Mouse (Mus musculus) heart, embryonic 14.5 days (tissue): ENCODE data around the gene Stx4a. TPM values are rescaled to one million over a fixed set of nuclear protein-coding genes. Genes with fewer than 3 reads are reported as not detected.

Experiments
- ATAC-seq: fragments of 200-750 bp; cut with Nextera tagmentation; 2 replicates; pipeline ENCODE4 v1.8.0; 2017; ENCODE audit warnings: low read depth, moderate TSS enrichment; ENCODE audit not compliant: insufficient number of reproducible peaks, insufficient read depth, low FRiP score
- H3K27ac ChIP-seq, 2 experiments: fragments of 200-500 bp in 1 of 2; fragments of 300-500 bp in 1 of 2; sonication (generic) in 1 of 2; replicated peaks in 1 of 2; 2 replicates each; pipeline ENCODE4 v1.5.1; 2012 to 2014; ENCODE audit warnings: low read depth in 2 of 2, low read length in 2 of 2, control low read depth in 1 of 2, mild to moderate bottlenecking in 1 of 2, mixed read lengths in 1 of 2; ENCODE audit not compliant: control insufficient read depth in 1 of 2, insufficient read depth in 1 of 2
- H3K27me3 ChIP-seq: fragments of 300-500 bp; sonication (generic); 2 replicates; pipeline ENCODE4 v1.6.1; 2014; ENCODE audit warnings: mild to moderate bottlenecking, low read length, control low read depth; ENCODE audit not compliant: control insufficient read depth, insufficient read depth
- H3K36me3 ChIP-seq: fragments of 300-500 bp; sonication (generic); 2 replicates; pipeline ENCODE4 v1.6.1; 2014; ENCODE audit warnings: mild to moderate bottlenecking, control low read depth, low read length, mixed read lengths; ENCODE audit not compliant: control insufficient read depth, insufficient read depth
- H3K4me1 ChIP-seq, 2 experiments: fragments of 200-500 bp in 1 of 2; fragments of 300-500 bp in 1 of 2; sonication (generic) in 1 of 2; 2 replicates each; pipeline ENCODE4 v1.6.1; 2012 to 2014; ENCODE audit warnings: low read length in 2 of 2, control low read depth in 1 of 2, mixed read lengths in 1 of 2; ENCODE audit not compliant: control insufficient read depth in 2 of 2, insufficient read depth in 2 of 2
- H3K4me2 ChIP-seq: fragments of 300-500 bp; sonication (generic); 2 replicates; pipeline ENCODE4 v1.6.1; 2014; ENCODE audit warnings: mild to moderate bottlenecking, low read length
- H3K4me3 ChIP-seq, 2 experiments: fragments of 200-500 bp in 1 of 2; fragments of 300-500 bp in 1 of 2; sonication (generic) in 1 of 2; 2 replicates each; pipeline ENCODE4 v1.5.1; 2012 to 2014; ENCODE audit warnings: low read length in 2 of 2, mild to moderate bottlenecking in 2 of 2, control low read depth in 1 of 2, low read depth in 1 of 2, moderate library complexity in 1 of 2; ENCODE audit not compliant: control insufficient read depth in 1 of 2, insufficient read depth in 1 of 2
- H3K9ac ChIP-seq: fragments of 300-500 bp; sonication (generic); 2 replicates; pipeline ENCODE4 v1.6.1; 2014; ENCODE audit warnings: mild to moderate bottlenecking, low read length
- H3K9me3 ChIP-seq: fragments of 300-500 bp; sonication (generic); 2 replicates; pipeline ENCODE4 v1.6.1; 2016; ENCODE audit warnings: low read length, control low read depth; ENCODE audit not compliant: control insufficient read depth
- WGBS: fragments of 180-500 bp; shearing (Covaris S2); extraction: QIAGEN DNeasy Blood & Tissue Kit; methylation state at CpG from one replicate; pipeline ENCODE4 v1.1.7; 2014; 5-methylcytosine and 5-hydroxymethylcytosine counted together
- polyA plus RNA-seq: library from polyadenylated mRNA; unstranded; fragments of >200 nt; fragmentation: Nextera tagmentation; extraction: Ambion mirVana; gene quantifications from 2 replicates; pipeline ENCODE4 v1.2.1, GENCODE M21; 2014

Gene Stx4a
- polyA plus RNA-seq, 1 experiment from 2014 or later = 28.8 TPM

DNA sequence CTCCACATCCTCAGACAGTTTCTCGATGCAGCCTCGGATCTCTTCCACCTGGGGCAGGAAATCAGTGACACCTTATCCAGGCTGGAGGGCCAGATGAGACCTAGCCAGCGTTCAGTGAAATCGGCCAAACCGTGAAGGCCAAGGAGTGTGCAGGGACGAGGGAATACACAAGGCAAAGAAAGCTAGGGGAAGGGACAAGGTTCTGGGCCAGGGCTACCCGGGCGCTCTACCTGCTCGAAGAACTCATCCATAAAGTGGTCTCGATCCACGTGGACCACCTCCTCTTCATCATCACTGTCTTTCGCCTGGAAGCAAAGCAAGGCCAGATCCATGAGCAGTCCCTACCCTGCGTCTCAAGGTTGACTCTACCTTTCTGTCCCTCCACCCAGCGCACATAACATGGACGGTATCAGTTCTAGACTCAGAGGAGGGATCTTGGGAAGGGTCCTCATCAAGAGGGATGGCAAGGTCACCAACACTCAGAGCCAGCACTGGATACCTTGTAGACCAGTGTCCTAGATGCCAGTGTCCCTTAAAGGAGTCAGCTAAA lies 8.9 kb upstream of the Stx4a start:
- Histone ChIP-seq H3K27me3 (no peaks in the 10 kb centered on the region), H3K4me1 (peaks cover 5 to 10% of the 10 kb centered on the region in 2 experiments; a peak in 2 of 4 replicates), H3K9me3 (no peaks in the 10 kb centered on the region), H3K4me3 (no peak overlapping the region), H3K9ac (no peak overlapping the region), H3K4me2 (no peak overlapping the region), H3K27ac (0 out of 4 replicates have a peak overlapping the region, but pooled peaks of 1 of the 2 experiments have one; percentile 37), H3K36me3 (no peaks in the 10 kb centered on the region)
- WGBS = 84% methylated on average over 15 of the region's 15 CpGs
- ATAC-seq = no peak

DNA sequence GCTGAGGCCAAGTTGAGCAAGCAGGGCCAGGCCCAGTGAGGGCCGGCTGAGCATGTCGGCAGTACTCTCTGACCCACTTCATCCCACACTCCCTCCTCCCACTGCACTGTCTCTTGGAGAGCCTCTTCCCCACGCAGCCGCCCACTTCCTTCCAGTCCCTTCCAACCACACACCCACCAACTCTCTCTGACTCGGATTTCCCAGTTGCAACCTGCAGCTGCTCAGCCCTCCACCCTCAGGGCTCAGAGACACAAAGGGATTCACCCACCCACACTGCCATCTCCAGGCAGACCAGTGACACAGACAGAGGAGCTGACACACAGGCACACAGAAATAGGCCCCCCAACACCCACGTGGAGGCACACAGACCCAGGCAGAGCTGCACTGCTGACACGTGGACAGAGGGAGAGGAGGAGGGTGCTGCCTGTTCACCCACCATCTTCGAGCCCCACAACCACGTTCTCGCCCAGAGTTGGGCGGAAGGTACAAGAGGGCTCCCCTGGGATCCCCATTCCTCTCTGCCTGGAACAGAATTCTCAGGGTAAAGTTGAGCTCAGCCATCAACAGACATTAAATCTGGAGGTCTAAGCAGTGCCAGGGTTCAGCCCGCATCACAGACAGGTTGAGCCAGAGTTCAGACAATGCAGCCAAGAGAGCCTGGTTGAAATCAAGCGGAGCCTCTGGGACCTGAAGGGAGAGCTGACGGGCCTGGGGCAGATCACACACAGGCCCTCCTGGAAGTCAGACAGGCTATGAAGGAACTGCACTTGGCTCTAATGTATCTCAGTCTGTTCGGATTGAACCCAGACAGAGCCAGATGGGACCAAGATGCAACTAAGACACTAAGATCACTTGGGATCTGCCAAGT lies 7.9 kb upstream of the Stx4a start:
- Histone ChIP-seq H3K36me3 (no peaks in the 10 kb centered on the region), H3K4me3 (no peak overlapping the region), H3K4me2 (no peak overlapping the region), H3K4me1 (peaks cover 5 to 10% of the 10 kb centered on the region in 2 experiments; a peak in 2 of 4 replicates), H3K9me3 (no peaks in the 10 kb centered on the region), H3K9ac (no peak overlapping the region), H3K27me3 (no peaks in the 10 kb centered on the region), H3K27ac (0 out of 4 replicates have a peak overlapping the region, but pooled peaks of 1 of the 2 experiments have one; percentile 37)
- 53% methylated on average over 15 of the region's 15 CpGs for WGBS
- ATAC-seq = no peak

DNA sequence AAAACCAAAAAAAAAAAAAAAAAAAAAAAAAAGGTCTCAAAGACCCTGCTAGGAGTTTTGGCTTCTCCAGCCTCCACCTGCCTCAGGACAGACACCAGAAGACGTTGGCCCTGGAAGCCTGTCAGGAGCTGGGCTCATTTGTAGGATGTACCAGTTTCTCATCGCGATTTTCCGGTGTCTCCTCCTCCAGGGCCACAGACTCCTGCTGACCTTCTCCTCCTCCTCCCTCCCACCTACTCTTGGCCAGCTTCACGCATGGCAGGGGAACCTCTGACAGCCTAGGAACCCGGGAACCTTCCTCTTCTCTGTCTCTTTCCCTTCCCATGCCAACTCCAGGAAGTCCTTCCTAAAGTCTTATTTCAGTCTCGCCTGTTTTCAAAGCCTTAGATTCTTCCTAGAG lies 7.0 kb upstream of the Stx4a start:
- Histone ChIP-seq H3K27ac (no peak overlapping the region), H3K36me3 (no peaks in the 10 kb centered on the region), H3K4me1 (peaks cover 5 to 10% of the 10 kb centered on the region in 2 experiments; a peak in 2 of 4 replicates), H3K9me3 (no peaks in the 10 kb centered on the region), H3K9ac (no peak overlapping the region), H3K27me3 (no peaks in the 10 kb centered on the region), H3K4me3 (no peak overlapping the region), H3K4me2 (no peak overlapping the region)
- 71% methylated on average over 7 of the region's 7 CpGs for WGBS
- ATAC-seq = no peak

DNA sequence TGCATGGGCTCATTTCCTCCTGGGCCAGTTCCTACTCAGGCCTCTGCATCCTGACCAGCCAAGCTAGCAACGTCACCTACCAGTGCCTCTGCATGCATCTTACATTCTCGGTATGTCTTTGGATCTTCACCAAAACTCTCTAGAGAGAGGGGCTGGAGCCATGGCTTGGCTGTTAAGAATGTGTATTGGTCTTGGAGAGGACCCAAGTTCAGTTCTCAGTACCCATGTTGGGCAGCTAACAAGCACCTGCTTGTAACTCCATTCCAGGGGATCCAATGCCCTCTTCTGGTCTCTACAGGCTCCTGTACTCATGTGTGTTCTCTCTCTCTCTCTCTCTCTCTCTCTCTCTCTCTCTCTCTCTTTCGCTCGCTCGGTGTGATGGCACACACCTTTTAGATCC lies 6.3 kb upstream of the Stx4a start:
- 85% methylated on average over 5 of the region's 5 CpGs for WGBS

DNA sequence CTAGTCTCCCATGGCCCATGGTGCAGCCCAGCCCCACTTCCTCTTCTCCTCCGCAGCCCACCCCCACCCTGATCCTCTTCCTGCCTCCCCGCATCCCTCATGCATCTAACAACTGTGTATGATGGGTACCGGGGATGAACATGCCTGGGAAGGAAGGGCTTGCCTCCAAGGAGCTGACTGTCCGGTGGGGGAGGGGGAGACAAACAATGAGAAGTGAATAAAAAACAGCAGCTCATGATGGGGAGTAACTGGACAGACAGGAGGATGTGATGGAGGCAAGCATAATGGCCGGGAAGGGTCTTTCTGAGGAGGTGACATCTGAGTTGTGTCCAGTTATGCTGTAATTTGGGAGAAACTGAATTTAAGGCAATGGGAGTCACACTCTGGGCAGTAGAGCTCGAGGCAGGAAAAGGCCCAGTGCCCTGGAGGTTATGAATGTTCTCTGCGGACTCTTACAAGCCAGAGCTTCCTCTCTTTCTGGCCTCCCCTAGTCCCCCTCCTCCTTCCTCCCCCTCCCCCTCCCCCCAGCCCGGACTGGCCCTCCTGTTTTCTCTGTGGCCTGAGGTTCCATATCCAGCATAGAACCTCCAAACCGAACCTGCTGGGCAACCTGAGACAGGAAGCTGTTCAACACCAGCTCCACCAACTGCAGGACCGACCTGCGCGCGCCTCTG lies 3.1 kb upstream of the Stx4a start:
- H3K27me3 ChIP-seq = peaks cover 5% of the 10 kb centered on the region; the same call in 1 of the 2 replicates
- no peak for ATAC-seq

More for the DNA sequence above, 6.3 kb upstream of the Stx4a start:
- Histone ChIP-seq H3K9me3 (no peaks in the 10 kb centered on the region), H3K4me3 (no peak overlapping the region), H3K9ac (no peak overlapping the region), H3K36me3 (no peaks in the 10 kb centered on the region), H3K27me3 (no peaks in the 10 kb centered on the region), H3K27ac (no peak overlapping the region), H3K4me1 (peaks cover 5 to 10% of the 10 kb centered on the region in 2 experiments; a peak in 2 of 4 replicates), H3K4me2 (no peak overlapping the region)
- ATAC-seq = no peak

DNA sequence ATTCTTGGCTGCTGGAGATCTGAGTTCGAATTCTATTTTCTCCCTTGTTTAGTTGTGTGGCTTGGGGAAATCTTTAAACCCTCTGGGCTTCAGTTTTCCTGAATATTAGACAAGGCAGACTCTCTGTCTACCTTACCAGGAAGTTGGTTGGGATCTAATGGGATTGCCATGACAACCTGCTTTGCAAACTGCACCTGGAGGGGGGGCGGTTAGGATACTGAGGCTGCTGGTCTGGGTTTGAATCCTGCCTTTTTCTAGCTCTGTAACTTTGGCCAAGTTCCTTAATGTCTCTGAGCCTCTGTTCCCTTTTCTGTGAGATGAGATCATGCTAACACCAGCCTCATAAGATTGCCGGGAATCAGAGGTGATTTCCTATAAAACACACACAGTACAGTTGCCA lies 1.6 kb upstream of the Stx4a start:
- Histone ChIP-seq H3K4me3 (no peak overlapping the region), H3K9ac (no peak overlapping the region), H3K9me3 (no peaks in the 10 kb centered on the region), H3K4me1 (0 out of 4 replicates have a peak, but pooled peaks cover 0 to 4% of the 10 kb centered on the region in 2 experiments), H3K27me3 (peaks cover 5% of the 10 kb centered on the region; the same call in 1 of the 2 replicates), H3K4me2 (no peak overlapping the region), H3K27ac (no peak overlapping the region), H3K36me3 (no peaks in the 10 kb centered on the region)
- no peak for ATAC-seq
- WGBS = 80% methylated on average over 3 of the region's 3 CpGs

More for the DNA sequence above, 3.1 kb upstream of the Stx4a start:
- Histone ChIP-seq H3K9ac (no peak overlapping the region), H3K4me3 (no peak overlapping the region), H3K36me3 (no peaks in the 10 kb centered on the region), H3K9me3 (no peaks in the 10 kb centered on the region), H3K27ac (peak overlapping the region in 1 of 2 experiments; percentile 47; a peak in 1 of 4 replicates), H3K4me2 (no peak overlapping the region), H3K4me1 (peaks cover under 1 to 4% of the 10 kb centered on the region in 2 experiments; a peak in 1 of 4 replicates)
- WGBS = 60% methylated on average over 13 of the region's 13 CpGs
